Mouse (Mus musculus) G1E (cell line): ENCODE measurements at regions not wholly inside any gene's neighbourhood (a gene's known extent, or its start where the extent isn't known, plus 50 kb on each side); places are given as distances from the start of the nearest gene placed in this dataset.

Experiments used
- ATAC-seq: 2 replicates; pipeline ENCODE4 v1.8.0; 2016; ENCODE audit warnings: mild to moderate bottlenecking; ENCODE audit not compliant: insufficient number of reproducible peaks, poor library complexity, low FRiP score, severe bottlenecking; ENCODE audit errors: extremely low read depth
- DNase-seq: peaks from one replicate; pipeline ENCODE4 v3.0.0; 2012; ENCODE audit warnings: low spot score
- H3K27me3 ChIP-seq: 2 replicates; pipeline ENCODE4 v1.6.1; 2012; ENCODE audit warnings: mild to moderate bottlenecking, low read length, inconsistent platforms; ENCODE audit not compliant: insufficient read depth
- H3K36me3 ChIP-seq: replicated peaks from 2 replicates; pipeline ENCODE3; 2012; ENCODE audit warnings: mild to moderate bottlenecking, inconsistent platforms
- H3K4me1 ChIP-seq: 2 replicates; pipeline ENCODE4 v1.6.1; 2012; ENCODE audit warnings: low read depth, low read length, inconsistent platforms, mixed read lengths; ENCODE audit not compliant: insufficient read depth
- H3K4me3 ChIP-seq: 2 replicates; pipeline ENCODE4 v1.5.1; 2012; ENCODE audit warnings: low read depth, mild to moderate bottlenecking, inconsistent platforms, low read length, moderate library complexity, mixed read lengths
- H3K9me3 ChIP-seq: replicated peaks from 2 replicates; pipeline ENCODE4 v1.6.1; 2012; ENCODE audit warnings: inconsistent platforms
- CTCF ChIP-seq: IDR thresholded peaks from 2 replicates; pipeline ENCODE4 v1.5.1; 2012; ENCODE audit warnings: low read depth, low read length, inconsistent platforms, mixed read lengths
- GATA1 ChIP-seq: IDR thresholded peaks from 2 replicates; pipeline ENCODE4 v1.6.1; 2012; ENCODE audit warnings: borderline replicate concordance, low read length, inconsistent platforms, mixed read lengths
- GATA2 ChIP-seq: IDR thresholded peaks from 2 replicates; pipeline ENCODE4 v1.6.1; 2012; ENCODE audit warnings: low read depth, low read length, inconsistent platforms, borderline replicate concordance
- POLR2AphosphoS5 ChIP-seq: IDR thresholded peaks from 2 replicates; pipeline ENCODE4 v1.6.1; 2012; ENCODE audit warnings: low read depth, low read length, inconsistent platforms; ENCODE audit not compliant: insufficient replicate concordance
- TAL1 ChIP-seq: conservative IDR thresholded peaks from 2 replicates; pipeline ENCODE4 v1.6.1; 2012; ENCODE audit warnings: low read depth, low read length, inconsistent platforms, mixed read lengths

- no peak for DNase-seq
- ATAC-seq: no peak
- no peak overlapping the region for H3K4me3 ChIP-seq
- H3K27me3 ChIP-seq: no peaks in the 10 kb centered on the region
- no peaks in the 10 kb centered on the region for H3K36me3 ChIP-seq
- no peaks in the 10 kb centered on the region for H3K9me3 ChIP-seq
- TF ChIP-seq POLR2AphosphoS5 (no peak), TAL1 (no peak), GATA1 (no peak), CTCF (no peak), GATA2 (no peak)
- no peaks in the 10 kb centered on the region for H3K4me1 ChIP-seq
Measured at GRCm38 (mm10) chr13:32547126-32547525, 208.6 kb upstream of the Gmds start.

GRCm38 (mm10) chr13:32544986-32545740, 206.6 kb upstream of the Gmds start:
- TF ChIP-seq TAL1 (no peak), GATA1 (no peak), CTCF (no peak), POLR2AphosphoS5 (no peak), GATA2 (no peak)
- no peak for ATAC-seq
- Histone ChIP-seq H3K36me3 (no peaks in the 10 kb centered on the region), H3K4me1 (no peaks in the 10 kb centered on the region), H3K27me3 (0 out of 2 replicates have a peak, but pooled peaks cover 2% of the 10 kb centered on the region), H3K9me3 (no peaks in the 10 kb centered on the region), H3K4me3 (no peak overlapping the region)
- DNase-seq: no peak

GRCm38 (mm10) chr13:32541611-32542010, 203.1 kb upstream of the Gmds start:
- 0 out of 2 replicates have a peak, but pooled peaks cover 2% of the 10 kb centered on the region for H3K27me3 ChIP-seq
- no peak for DNase-seq
- no peak for TF ChIP-seq GATA1
- TF ChIP-seq POLR2AphosphoS5: no peak
- no peak for TF ChIP-seq TAL1
- no peak for TF ChIP-seq CTCF
- no peak for TF ChIP-seq GATA2
- H3K36me3 ChIP-seq: no peaks in the 10 kb centered on the region
- no peak for ATAC-seq
- no peaks in the 10 kb centered on the region for H3K4me1 ChIP-seq
- no peaks in the 10 kb centered on the region for H3K9me3 ChIP-seq
- H3K4me3 ChIP-seq: no peak overlapping the region

GRCm38 (mm10) chr13:32536241-32536640, 197.7 kb upstream of the Gmds start:
- no peaks in the 10 kb centered on the region for H3K4me1 ChIP-seq
- no peak for TF ChIP-seq TAL1
- no peak for TF ChIP-seq POLR2AphosphoS5
- TF ChIP-seq GATA2: no peak
- TF ChIP-seq GATA1: no peak
- no peak for TF ChIP-seq CTCF
- no peaks in the 10 kb centered on the region for H3K9me3 ChIP-seq
- no peak overlapping the region for H3K4me3 ChIP-seq
- DNase-seq (no peak), ATAC-seq (no peak)
- H3K36me3 ChIP-seq: no peaks in the 10 kb centered on the region
- H3K27me3 ChIP-seq: no peaks in the 10 kb centered on the region; the same call in 1 of the 2 replicates

- TF ChIP-seq GATA1: no peak
- no peak for TF ChIP-seq TAL1
- TF ChIP-seq CTCF: no peak
- no peak for TF ChIP-seq GATA2
- TF ChIP-seq POLR2AphosphoS5: no peak
- no peak for DNase-seq
- no peaks in the 10 kb centered on the region for H3K4me1 ChIP-seq
- no peak overlapping the region for H3K4me3 ChIP-seq
- H3K36me3 ChIP-seq: no peaks in the 10 kb centered on the region
- no peaks in the 10 kb centered on the region; the same call in 1 of the 2 replicates for H3K27me3 ChIP-seq
- H3K9me3 ChIP-seq: no peaks in the 10 kb centered on the region
- ATAC-seq: no peak
Measured at GRCm38 (mm10) chr13:32535602-32536001, 197.1 kb upstream of the Gmds start.

- TF ChIP-seq GATA1 (no peak), POLR2AphosphoS5 (no peak), TAL1 (no peak), GATA2 (no peak), CTCF (no peak)
- Histone ChIP-seq H3K9me3 (no peaks in the 10 kb centered on the region), H3K4me1 (no peaks in the 10 kb centered on the region), H3K27me3 (peaks cover 4% of the 10 kb centered on the region), H3K36me3 (no peaks in the 10 kb centered on the region), H3K4me3 (no peak overlapping the region)
- DNase-seq: no peak
- ATAC-seq: no peak
Measured at GRCm38 (mm10) chr13:32530926-32531512, 192.5 kb upstream of the Gmds start.
